Mouse (Mus musculus) heart, postnatal 0 days (tissue): ENCODE measurements around the gene Srebf1.

Experiments
- CTCF ChIP-seq: IDR thresholded peaks from 2 replicates; pipeline ENCODE4 v1.5.1; 2016; ENCODE audit warnings: antibody characterized with exemption, control low read depth, low read depth
- EP300 ChIP-seq: IDR thresholded peaks from 2 replicates; pipeline ENCODE4 v1.6.1; 2016; ENCODE audit warnings: antibody characterized with exemption, low read depth

DNA sequence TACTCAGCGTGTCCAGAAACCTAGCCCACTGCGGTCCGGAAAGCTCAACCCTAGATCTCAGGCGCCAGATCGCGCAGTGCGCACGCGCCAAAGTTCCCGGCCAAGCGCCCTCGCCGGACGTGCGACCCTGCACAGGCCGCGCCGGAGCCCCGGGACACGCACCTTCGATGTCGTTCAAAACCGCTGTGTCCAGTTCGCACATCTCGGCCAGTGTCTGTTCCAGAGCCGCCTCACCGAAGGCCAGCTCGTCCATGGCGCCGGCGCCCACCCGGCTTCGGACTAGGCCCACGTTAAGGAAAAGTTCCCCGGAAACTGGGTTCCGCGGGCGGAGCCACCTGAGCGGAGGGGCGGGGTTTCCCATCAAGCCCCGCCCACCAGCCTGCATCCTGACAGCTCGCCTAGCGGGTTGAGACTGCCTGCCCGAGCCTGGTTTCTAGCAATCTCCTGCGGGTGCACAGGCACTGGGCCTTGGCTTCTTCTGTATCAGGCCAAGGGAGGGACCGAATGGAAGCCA is 2.0 kb downstream of the Srebf1 start:
- TF ChIP-seq CTCF (no peak), EP300 (no peak)
